Mouse (Mus musculus) layer of hippocampus, postnatal 36 days (tissue): ENCODE data around the gene Col26a1. TPM values are rescaled to one million over a fixed set of nuclear protein-coding genes. Genes with fewer than 3 reads are reported as not detected.
"Not testable (repeated sequence)": the region's sequence is repeated elsewhere in the genome, so short reads cannot be mapped to it uniquely, and the experiment has no call there.

Experiments used
- DNase-seq, 2 experiments: peaks; one replicate each; pipeline ENCODE4 v3.0.0; 2022
- total RNA-seq, 2 experiments: library from RNA; stranded (reverse); gene quantifications; 2 replicates each; pipeline ENCODE4 v1.2.3; 2021

Gene Col26a1
- total RNA-seq, 2 experiments from 2014 or later: 3.7 to 3.9 TPM

DNA sequence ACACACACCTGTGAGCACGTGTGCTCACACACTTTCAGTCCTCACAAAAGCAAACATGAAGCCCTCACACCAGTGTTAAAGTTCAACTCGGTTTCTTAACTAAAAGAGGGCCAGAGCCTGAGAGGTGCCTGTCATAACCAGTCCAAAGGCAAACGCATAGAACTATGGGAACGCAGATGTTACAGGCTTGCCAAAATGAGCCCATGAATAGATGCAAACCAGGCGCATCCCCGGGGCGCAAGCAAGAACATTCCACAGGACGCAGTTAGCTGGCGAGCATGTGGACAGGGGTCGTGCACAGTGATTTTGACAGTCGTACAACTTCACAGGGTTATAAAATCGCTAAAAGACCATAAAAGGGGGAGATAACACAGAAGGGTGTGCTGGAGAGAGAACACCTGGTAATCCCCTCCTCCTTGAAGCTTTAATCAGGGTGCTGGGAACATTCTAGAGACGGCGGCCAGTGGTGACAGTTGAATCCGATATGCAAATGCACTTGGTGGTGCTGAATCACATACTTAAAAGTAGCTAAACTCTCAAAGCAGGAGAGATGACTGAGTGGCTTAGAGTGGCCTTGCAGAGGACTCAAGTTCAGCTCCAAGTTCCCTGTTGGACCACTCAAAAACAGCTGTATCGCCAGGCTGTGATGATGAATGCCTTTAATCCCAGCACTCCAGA lies 76.5 kb downstream of the Col26a1 start:
- no peak for DNase-seq

DNA sequence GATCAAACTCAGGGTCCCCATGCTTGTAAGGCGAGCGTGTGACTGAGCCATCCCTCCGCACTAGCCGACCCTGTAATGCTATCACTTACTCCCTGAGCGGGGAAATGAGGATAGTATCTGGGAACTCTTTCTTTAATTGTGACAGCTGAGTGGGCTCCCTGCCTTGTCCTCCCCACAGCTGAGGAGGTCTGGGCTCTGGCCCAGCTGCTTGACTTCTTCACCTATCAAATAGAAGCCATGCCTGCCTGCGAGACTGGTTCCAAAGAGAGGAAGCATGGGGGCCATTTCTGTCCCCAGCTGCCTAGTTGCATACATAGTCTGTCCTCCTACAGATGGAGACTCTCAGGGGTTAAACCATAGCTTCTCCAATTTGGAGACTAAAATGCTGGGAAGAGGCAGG lies 78.0 kb downstream of the Col26a1 start:
- DNase-seq: no peak

DNA sequence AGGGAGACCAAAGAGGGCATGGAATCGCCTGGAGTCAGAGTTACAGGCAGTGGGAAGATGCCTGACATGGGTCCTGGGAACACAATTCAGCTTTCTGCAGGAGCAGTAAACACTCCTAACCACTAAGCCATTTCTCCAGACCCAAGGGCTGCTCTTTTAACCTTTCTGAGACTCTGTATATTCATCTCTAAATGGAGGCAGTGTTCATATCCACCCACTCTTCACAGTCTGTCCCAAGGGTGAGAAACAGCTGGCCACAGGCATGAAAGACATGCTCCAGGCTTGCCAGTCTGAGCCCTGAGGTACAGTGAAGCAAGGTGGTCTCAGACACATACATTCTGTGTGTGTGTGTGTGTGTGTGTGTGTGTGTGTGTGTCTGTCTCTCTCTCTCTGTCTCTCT lies 78.8 kb downstream of the Col26a1 start:
- no peak for DNase-seq

DNA sequence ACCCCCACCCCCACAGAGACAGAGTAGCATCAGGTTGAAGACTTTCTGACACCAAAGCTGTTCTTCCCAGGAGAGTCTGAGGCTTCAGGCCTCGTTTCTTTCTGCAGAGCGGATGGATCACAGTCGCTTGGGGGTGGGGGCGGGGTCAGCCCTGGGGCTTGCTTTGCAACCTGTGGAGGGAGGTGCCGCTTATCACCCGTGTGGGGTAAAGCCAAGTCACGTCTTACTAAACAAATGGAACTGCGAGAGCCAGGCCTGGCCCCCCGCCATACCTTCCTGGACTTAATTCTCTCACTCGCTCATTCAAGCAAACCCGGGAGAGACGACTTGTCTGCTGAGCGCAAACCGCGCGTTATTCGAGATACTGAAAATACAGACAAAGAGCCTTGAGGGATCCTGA lies 80.3 kb downstream of the Col26a1 start:
- DNase-seq: no peak

DNA sequence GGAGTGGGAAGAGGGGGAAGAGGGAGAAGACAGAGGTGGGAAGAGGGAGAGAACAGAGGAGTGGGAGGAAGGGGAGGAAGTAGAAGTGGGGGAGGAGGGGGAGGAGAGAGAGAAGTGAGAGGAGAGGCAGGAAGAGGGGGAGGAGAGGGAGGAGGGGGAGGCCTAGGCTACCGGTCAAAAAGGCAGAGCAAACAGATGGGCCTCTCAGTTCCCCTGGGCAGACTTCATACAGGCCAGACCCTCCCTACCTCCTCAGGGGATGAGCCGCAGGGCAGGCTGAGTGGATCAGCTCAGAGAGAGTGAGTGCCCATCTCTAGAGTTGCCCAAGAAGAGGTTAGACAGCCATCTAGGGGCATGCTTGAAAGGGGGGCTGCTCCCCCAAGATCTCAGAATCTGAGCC lies 86.1 kb downstream of the Col26a1 start:
- DNase-seq: no peak

DNA sequence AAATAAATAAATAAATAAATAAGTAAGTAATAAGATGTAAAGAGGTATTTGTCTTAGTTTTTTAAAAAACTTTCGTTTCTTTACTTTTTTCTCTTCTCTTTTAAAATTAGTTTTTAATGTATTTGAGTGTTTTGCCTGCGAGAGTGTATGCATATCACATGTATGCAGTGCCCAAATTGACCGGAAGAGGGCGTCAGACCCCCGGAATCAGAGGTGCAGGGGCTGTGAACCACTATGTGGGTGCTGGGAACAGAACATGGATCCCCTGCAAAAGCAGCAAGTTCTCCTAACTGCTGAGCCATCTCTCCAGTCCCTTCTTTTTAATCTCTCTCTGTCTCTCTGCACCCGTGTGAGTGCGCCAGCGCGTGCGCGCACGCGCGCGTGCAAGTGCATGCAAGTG lies 89.2 kb downstream of the Col26a1 start:
- DNase-seq: no peak

DNA sequence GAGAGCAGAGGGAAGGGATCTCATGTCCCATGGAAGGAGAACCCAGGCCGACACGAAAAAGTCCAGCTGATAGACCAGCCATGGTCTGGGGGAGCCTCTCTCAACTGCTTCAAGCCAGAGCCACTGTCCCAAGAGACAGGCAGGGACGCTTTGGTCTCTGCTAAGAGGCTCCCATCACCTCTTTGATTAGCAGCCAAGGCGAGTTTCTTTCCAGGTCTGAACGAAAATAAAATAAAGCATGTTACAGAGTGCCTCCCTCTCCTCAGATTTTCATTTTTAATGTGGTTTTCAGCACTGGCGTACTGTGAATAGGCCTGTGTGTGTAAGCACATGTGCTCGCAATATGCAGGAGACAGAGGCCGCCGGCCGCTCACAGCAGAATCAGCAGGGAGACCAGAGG lies 90.5 kb downstream of the Col26a1 start:
- DNase-seq: no peak

DNA sequence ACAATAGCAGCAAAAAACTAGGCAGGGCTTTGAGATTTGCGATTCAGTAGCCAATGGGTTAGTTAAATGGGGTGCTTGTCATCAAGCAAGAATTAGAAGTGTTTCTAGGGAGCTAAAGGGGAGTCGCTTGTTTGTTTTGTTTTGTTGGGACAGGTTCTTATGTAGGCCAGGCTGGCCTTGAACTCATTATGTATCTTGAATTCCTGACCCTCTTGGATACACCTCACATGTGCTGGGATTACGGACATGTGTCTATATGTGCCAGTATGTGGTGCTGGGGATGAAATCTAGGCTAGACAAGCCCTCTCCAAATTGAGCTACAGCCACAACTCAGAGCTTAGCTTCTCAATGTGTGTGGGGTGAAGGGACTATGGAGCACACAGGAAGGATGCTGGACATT lies 91.8 kb downstream of the Col26a1 start:
- DNase-seq: no peak

DNA sequence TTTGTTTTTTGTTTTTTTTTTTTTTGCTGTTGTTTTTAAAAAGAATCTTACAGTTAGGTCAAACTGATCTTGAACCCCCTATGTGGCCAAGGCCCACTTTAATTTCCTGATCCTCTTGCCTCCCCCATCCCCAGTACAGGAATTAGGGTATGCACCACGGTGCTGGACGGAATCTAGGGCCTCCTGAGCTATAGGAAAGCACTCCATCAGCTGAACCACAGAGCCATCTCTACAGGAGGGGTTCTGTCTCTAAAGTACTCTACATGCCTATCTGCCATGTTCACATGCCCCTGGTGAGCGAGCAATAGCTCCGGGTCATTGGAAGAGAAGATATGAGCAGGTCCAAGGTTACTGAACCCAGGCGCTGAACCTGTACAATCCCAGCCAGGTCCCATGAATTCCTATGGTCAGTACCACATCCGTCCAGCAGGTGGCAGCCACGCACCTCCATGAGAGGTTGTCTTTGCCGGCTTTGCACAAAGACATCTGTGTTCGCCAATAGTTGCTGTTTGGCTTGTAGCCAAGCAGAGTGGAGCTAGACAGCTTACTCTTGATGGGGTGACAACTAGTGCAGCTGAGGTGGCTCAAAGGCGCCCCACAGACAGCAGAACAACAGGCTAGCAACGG lies 92.3 kb downstream of the Col26a1 start:
- peak; percentile 87 to 88 for DNase-seq

DNA sequence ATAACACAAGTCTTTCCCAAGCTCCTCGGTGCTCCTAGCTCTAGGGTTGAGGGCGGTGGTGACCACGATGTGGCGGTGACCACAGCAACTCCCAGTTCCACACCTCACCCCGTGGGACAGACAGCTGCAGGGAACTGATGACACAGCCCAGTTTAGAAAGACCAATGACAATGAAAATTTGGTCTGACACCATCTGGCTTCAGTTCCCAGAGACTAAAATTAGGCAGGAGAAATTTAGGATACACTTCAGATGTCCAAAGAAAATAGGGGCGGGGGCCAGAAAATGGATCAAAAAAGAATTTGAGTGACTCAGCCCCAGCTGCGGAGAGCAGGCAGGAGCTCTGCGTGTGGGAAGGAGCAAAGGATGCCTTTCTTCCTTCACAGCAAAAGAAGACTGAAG lies 98.5 kb downstream of the Col26a1 start:
- DNase-seq: no peak

DNA sequence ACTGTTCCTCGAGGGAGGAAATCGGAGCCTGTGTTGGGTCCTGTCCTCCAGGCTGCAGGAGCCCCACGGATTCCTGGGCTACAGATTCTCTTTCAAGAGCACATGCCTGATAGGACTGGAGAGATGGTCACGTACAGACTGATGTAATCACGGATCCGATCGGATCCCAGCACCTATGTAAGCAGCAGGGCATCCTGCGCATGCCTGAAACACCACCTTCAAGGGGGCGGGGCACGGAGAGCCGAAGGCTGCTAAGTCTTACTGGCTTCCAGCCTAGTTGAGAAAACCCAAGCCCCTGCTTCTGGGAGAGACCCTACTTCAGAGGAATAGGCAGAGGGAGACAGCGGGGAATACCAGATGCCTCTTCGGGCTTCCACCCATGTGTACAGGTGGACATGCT lies 100.4 kb downstream of the Col26a1 start:
- DNase-seq: no peak

DNA sequence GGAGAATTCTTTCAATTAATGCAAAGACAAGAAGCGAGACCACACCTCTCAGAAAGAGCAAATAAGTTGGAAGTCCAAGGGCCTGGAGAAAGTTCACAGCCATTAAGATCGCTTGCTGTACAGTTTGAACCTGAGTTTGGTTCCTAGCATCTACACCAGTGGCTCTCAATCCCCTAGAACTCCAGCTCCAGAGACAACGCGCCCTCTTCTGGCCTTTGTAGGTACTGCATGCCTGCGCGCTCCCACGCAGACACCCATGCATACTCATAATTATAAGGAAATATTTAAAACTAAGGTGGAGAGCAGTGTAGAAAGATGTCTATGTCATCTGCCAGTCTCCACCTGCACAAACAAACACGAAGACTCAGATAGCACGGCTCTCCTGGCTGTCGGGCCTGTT lies 102.5 kb downstream of the Col26a1 start:
- peak in 1 of 2 experiments; percentile 21 for DNase-seq

DNA sequence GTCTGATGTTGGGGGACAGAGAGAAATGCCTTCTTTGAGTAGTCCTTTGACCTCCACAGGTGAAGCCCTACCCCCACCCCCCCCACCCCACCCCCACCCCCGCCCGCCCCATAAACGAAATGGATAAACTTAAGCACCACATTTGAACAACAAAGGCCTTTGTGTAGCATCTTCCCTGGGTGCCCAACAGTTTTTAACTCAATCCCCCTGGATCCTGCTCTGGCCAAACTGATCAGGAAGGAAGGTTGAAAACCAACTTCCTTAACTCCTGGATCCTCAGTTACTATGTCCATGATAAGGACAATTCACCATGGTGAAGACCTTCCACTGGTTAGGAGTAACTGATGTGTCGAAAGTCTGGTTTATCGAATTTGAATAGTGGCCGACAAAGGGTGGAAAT lies 103.1 kb downstream of the Col26a1 start:
- no peak for DNase-seq

DNA sequence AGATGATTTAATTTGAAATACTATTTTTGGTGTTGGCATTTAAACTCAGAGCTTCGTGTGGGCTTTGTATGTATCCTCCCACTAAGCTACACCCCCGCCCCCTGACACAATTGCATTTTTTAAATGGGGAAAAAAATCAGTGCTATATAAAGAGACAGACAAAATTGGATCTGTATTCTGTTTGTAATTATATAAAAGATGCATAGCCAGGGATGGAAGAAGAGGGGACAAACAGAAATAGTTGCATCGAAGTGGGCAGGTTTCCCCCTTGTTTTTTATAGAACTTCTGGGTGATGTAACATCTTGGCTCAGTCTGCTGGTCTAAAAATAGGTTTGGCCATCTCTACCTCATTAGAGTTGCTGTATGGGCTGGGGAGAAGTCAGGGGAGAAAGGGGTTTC lies 107.5 kb downstream of the Col26a1 start:
- no peak for DNase-seq

DNA sequence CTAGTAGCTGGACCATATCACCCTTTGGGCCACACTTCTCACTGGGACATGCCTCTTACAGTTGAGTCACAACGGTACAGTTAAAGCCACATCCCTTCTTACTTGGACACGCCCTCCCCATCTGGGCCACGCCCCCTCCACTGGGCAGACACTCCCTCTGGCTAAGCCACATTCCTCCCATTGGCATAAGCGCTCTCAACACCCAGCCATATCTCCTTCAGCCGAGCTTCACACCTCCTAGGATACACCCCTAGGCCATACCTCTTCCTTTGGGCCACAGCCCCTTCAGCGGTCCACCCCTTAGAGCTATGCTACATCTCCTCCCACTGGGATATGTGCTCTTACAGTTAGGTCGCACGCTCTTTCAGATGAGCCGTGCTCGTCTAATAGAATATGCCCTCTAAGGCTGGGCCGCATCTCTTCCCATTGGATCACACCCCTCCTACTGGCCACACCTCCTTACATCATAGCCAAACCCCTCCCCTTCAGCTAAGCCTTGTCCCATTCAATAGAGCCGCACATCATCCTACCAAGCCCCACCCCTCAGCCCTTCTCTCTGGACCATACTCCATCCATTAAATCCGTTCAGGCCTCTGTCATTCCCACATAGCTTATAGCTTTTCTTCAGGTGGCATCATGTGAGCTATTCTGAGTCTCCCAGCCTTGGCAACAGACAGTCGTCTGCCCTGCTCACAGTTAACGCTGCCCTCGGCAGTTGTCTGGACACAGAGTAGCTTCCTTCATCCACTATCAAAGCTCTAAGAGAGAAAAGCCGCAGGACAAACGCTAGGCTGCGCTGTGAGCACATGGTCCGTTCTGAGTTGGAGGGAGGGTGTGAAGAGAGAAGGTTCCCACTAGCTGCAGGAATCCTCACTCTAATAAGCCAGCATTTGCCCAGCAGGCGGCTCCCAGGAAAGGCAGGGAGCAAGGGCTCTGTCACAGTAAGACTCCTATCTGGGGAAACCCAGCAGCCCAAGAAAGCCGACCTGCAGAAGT lies 109.7 kb downstream of the Col26a1 start:
- no peak for DNase-seq

DNA sequence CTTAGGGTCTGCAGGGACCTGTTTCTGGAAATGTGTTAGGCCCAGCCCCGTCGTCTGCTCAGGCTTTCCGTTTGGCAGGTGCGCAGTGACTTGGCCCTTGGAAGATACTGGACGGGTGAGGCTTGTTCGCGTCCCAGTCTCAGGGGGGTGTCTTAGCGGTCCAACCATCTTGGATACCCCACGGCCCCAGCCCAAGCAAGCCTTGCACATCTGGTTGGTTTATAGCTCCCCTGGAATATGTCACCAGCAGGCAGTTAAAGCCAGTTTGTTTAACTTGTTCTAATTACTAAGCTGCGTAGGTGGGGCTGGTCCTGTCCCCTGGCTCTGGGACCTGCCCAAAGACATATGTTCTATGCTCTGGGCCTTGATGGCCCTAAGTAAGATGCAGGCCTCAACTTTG lies 111.9 kb downstream of the Col26a1 start:
- DNase-seq: no peak

DNA sequence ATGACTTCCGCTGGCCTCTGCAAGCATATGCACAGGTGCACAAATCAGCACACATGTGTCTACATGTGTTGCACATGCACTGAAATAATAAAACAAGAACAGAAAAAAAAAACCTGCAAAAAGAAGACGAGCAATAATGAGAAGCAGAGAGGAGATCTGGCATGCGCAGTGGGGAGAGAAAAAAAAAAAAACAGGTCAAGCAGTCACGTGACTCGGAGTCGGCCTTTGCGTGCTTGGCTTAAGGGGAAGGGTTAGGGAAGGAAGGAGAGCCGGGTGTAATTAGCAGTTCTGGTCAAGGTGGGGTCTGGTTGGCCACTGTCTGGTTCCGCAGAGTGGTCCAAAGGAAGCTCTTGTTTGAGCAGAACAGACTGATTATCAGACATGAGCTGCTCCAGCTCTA lies 115.7 kb downstream of the Col26a1 start:
- DNase-seq: no peak

DNA sequence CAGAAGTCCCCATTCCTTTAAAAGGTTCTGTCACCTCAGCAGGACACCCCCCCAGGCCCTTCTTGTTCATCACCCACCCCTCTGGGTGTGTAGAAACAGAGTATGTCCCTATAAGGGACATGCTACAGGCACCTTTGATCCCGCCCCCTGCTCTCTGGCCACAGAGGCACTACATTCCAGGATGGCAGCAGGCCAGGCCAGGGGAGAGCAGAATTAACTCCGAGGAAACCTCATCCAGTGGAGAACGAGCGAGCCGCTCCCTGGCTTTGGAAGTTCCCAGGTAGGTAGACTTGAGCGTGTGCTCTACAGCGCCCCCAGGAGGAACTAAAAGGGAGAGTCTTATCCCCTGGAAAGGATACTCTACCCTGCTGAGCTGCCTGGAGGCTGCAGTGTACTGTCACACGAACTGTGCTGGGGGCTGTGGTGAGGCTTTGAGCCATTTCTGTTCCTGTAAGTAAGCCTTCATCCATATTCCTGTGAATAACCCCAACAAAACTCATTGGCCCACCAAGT lies 118.8 kb downstream of the Col26a1 start:
- DNase-seq: no peak

DNA sequence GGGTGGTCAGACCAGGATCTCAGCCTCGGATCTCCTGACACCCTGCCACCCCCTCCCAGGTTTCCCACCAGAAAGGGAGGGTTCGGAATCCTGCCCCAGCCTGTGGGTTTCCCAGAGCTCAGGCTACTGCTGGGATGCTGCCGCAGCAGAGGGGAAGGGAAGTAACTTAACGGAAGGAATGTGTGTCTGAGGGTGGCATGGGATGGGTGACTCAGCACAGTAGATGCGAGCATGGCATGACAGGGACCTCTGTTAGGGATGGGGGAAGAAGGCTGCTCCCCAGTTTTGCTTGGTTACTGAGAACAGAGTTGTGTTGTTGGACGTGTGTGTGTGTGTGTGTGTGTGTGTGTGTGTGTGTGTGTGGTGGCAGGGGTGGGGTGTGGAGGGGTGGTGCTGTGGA lies 122.7 kb downstream of the Col26a1 start:
- DNase-seq: no peak

DNA sequence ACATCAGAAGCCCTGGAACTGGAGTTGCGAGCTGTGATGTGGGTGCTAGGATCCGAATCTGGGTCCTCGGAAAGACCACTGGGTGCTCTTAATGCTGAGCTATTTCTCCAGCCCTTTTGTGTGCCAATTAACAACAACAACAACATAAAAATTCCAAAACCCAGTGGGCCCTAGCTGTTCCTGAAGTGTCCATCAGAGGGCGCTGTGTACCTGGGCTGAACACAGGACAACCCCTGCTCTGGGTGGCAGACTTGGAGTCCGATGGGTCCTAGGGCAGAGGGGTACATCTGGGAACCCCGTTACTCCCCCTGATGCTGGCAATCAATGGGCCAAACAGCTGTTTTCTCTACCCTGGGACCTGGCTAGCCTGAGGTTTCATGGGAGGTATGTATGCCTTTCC lies 123.2 kb downstream of the Col26a1 start:
- DNase-seq: no peak

DNA sequence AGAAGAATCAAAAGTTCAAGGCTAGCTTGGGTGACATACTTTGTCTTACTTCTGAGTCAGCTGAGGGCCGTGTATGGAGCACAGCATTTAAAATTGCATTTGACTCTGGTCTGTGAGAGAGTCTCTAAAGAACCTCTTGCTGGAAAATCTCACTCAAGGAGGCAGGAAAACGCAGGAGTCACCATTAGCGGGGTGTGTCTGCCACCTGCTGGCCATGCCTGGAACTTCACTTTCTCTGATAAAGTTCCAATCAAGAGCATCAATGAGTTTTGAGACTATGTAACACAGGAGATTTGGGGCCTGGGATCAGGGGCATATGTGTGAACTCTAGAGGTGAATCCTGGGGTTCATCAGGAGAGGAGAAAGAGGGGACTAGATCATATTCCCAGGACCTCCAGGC lies 127.3 kb downstream of the Col26a1 start:
- DNase-seq: peak; percentile 51 to 73

DNA sequence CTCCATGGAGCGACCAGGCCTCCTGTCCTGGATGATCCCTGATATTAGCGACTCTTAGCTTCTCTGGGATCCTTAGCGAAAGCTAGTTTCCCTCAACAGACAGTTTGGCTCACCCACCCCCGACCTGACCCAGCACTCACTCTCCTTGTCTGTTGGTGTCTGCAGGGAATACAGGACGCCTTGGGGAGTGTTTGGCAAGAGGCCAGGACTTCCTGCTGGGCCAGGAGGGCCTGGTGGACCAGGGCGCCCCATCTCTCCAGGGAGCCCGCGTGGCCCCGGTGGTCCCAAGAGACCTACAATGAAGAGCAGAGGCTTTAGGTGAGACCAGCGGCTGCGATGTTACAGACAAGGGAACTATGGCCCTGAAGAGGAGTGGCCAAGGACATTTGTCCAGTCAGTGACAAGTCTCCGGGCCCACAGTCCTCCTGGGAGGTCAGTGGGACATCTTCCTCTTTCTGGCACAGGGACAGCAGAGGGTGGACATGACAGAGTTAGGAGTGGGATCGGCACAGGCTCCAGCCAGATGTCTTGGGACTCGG lies 128.9 kb downstream of the Col26a1 start:
- no peak for DNase-seq

DNA sequence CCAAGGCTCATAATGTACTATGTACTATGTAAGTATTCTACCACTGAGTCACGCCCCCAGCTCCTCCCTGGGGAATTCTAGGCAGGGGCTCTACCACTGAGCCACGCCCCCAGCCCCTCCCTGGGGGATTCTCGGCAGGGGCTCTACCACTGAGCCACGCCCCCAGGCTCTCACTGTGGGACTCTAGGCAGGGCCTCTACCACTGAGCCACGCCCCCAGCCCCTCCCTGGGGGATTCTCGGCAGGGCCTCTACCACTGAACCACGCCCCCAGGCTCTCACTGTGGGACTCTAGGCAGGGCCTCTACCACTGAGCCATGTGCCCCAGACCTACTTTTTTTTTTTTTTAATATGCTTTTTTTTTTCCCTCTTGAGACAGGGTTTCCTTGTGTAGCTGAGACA lies 129.8 kb downstream of the Col26a1 start:
- DNase-seq: not testable (repeated sequence)
